Mouse (Mus musculus) cerebellum, postnatal 36 days (tissue): Measurements from ENCODE around the gene Lpar5.
A peak's percentile ranks its signal among the peaks of the same experiment; 100 is the strongest.
"Not testable (repeated sequence)": the region's sequence is repeated elsewhere in the genome, so short reads cannot be mapped to it uniquely, and the experiment has no call there.

Source experiments
- DNase-seq, 2 experiments: peaks; one replicate each; pipeline ENCODE4 v3.0.0; 2021 to 2022; ENCODE audit warnings: mixed read lengths in 2 of 2

Gene Lpar5

DNA sequence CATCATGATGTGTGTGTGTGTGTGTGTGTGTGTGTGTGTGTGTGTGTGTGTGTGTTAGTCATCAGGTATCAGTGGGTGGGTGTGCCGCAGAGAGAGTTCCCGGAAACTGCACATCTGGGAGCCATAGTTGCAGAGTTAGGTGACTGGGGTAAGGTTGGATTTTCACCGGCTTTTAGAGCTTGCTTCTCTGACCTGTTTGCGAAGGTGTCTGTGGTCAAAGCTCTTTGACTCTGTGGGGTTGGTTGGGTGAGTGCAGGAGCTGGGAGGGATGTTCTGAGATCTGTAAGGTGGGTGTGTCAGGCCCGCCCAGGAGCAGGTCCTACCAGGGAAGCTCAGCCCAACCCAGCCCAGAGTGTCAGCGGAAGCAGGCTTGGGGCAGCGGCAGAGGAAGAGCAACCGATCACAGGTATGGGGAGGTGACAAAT is at the start of gene Lpar5:
Gene Lpar5, plus strand, starts transcription at position 350 of the 425 bp plus-strand sequence.
- DNase-seq: no peak

DNA sequence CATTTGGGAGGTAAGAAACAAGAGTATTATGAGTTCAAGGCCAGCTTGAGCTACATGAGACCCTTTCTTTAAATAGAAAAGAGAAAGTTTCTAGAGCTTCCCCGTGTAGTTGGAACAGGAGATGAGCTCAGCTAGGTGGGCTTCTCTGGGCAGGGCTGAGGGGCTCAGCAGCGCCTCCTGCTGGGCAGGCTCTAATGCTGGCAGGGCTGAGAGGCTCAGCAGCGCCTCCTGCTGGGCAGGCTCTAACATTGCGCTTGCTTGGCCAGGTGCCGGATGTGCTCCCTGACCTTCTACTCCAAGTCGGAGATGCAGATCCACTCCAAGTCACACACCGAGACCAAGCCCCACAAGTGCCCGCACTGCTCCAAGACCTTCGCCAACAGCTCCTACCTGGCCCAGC is 37.2 kb upstream of the Lpar5 start:
- DNase-seq: peak; percentile 43 to 58

DNA sequence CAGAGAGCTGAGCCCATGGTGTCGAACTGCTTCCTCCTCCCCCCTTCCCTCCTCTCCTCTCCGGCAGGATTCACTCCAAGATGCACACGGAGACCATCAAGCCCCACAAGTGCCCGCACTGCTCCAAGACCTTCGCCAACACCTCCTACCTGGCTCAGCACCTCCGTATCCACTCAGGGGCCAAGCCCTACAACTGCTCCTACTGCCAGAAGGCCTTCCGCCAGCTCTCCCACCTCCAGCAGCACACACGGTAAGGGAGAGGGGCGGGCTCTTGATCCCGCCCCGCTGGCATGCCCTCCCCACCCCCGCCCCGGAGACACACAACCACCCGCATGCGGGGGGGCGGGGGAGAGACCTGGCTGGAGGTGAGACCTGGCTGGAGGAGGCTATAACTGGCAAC is 36.1 kb upstream of the Lpar5 start:
- DNase-seq: no peak

DNA sequence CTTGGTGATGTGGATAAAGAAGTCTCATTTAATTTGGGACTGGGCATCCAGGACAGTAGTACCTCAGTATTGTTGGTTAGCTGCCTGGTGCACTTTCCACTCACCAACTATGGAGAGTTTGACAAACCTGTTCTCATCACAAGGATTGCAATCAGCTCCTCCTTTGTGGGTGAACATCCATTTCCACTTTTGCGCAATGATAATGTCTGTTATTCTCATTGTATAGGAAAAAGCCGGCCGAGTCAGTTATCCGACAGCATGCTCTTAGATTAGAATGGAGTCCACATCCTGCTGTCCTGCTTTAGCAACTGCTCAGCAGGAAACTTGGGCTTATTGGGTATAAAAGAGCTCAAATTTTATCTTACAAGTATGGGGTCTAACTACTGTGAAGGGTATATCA is 29.1 kb upstream of the Lpar5 start:
- DNase-seq: peak in 1 of 2 experiments; percentile 18

DNA sequence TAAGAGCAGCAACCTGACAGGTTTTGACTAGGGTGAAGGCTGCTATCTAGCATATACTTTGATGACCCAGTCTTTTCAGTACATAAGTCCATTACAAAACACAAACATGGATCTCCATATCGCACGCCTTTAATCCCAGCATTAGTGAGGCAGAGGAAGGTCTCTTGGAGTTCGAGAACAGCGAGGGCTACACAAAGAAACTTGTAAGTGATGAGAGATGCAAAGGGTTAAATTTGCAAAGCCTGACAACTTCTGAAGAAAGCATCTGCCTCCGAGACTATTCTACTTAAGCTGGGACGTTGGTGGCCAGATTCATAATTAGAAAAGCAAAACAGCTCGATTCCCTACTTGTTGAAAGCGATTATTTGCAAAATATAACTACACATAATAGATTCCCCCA is 28.6 kb upstream of the Lpar5 start:
- DNase-seq: no peak

DNA sequence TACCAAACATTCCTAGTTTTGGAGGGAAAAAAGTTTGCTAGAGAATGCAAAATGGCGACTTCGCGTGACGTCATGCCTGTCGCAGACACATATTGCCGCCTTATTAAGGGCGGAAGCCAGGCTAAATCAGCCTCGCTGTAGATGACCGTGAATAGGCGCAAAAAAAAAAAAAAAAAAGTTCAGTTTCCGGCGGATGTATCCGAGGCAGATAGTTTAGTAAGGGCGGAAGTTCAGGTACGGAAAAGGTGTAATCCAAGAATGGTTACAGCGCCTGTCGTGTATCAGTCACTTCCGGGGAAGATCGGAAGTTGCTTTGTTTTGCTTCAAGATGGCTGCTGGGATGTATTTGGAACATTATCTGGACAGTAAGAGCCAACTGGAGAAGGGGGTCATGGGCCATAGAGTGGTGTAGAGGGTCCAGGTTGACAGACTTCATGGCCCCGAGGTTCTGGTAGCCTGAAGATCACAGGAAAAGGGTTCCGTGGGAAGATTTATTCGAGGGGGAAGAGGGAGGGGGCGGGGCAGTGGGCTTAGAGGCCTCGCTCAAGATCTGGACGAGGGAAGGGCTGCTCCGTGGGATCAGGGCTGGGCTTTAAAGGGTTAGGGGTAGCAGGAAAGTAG is 28.1 kb upstream of the Lpar5 start, which contains the start of gene Ing4:
Gene Ing4, plus strand, starts transcription at position 228 of the 621 bp plus-strand sequence.
- peak; percentile 89 to 92 for DNase-seq

DNA sequence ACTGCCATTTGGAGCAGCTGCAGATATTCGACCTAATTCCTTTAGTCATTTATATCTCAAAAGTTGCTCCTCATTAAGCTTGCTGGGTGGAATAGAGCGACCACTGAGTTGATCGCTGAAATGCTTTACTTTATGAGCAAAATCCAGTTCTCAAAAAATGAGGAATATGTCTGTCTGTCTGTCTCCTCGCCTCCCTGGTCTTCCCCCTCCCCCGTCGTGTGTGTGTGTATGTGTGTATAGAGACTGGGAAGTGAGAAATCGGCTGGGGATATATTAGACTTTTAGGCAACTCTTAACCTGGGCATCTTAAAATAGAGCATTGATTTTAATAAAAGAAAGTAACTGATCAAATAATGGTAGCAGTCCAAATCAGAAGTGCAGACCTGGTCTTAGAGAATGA is 27.5 kb upstream of the Lpar5 start:
- DNase-seq: no peak

DNA sequence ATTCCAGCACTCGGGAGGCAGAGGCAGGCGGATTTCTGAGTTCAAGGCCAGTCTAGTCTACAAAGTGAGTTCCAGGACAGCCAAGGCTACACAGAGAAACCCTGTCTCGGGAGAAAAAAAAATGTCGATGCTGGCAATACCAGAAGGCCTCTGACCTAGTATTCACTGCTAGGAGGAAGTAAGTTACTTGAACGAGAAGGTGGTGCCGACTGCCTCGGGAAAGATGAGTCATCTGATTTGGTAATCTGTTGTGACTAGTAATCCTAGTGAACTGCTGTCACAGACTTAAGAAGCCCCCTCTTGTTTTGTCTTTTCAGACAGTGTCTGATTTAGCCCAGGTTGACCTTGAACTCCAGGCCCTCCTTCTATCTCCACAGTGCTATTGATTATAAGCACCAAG is 26.7 kb upstream of the Lpar5 start:
- no peak for DNase-seq

DNA sequence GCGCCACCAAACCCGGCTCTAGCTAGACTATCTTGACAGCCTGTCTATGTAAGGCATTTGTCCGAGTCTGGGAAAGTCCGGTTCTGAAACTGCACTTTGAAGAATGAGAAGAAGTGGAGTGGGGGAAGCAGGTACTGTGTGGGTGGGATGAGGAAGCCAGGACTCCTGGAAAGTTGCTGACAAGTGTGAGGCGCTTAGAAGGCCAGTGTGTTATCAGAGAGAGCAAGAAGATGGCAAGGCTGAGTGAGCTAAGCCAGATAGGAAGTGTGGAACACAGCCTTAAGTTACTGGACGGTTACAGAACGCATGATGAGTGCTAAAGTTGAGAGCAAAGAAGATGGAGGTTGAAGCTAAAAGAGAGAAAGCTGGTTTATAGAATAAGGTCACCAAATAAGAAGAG is 25.6 kb upstream of the Lpar5 start:
- no peak for DNase-seq

DNA sequence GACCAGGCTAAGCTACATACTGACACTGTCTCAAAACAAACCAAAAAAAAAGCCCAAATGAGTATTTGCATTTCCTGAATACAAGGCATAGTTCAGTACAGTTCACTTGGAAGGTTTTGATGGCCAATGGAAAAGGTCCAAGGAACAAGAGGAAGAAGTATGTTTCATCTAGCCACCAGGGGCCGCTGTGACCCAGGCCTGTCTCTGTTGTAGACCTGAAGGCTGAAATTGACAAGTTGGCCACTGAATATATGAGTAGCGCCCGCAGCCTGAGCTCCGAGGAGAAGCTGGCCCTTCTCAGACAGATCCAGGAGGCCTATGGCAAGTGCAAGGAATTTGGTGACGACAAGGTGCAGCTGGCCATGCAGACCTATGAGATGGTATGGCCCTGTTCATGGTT is 21.0 kb upstream of the Lpar5 start:
- peak; percentile 91 for DNase-seq

DNA sequence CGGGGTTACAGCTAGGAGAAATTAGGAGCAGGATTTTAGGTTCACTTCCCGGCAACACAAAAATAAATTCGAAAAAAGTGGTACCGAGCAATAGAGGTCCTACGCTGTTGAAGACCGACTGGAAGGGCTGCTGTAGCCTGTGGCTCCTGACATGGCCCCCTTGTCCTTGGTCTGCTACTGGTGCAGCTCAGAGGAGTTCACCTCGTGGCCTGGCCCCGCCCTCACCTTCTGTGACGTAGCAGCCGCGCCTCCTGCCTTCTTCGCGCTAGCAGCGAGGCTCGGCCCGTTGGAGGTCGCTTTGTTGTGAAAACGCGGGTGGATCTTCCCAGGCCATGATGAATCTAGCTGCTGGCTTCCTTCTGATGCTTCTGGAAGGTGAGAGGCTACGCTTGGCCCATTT is 18.0 kb upstream of the Lpar5 start, which contains the start of gene Acrbp:
Gene Acrbp, plus strand, starts transcription at position 12 of the 400 bp plus-strand sequence.
- no peak for DNase-seq

DNA sequence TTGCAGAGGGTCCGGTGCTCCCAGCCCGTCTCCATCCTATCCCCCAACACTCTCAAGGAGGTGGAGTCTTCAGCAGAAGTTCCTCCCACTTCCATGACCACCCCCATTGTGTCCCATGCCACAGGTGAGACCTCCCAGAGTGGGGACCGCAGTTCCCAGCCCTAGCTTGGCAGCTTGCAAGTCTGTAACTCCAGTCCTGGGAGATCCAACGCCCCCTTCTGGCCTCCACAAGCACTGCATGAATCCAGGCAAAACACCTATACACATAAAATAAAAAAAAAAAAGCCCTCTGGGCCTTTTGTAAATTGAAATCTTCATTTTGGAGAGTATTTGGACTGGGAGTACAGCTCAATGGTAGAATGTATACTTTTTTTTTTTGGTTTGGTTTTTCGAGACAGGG is 16.5 kb upstream of the Lpar5 start:
- DNase-seq: no peak

DNA sequence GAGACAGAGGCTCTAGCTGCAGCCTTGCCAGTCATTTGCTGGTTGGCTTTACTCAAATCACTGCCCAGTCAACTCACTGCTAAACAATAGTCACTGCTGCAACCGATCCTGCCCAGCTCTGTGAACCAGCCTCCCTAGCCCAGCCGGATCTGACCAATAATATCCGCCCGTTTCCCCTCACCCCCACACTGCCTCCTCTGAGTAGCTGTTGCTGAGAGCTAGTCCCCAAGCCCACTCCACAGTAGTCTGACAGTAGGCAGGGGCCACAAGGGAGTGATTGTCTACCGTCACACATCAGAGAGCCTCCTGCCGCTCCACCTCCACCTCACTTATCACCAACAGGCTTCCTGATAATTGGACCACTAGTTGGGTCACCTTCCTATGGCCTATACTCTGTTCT is 6.2 kb upstream of the Lpar5 start:
- DNase-seq: no peak

DNA sequence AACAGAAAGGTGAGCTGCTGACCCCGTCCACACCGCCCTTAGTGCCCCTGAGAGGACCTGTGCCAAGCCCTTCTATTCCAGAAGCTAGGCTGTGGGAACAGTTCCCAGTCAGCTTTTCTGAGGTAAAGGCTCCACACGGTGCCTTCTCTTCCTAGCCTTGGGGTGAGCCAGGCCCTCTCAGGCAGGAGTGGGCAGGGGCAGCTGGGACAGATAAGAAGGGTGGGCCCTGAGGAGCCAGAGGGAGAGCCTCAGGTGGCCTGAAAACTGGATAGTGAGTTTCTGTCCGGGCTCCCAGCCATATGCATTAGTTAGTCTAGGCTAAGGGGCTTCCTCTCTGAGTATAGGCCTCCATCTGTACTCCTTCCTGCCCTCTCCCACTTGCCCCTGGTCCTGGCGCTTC is 5.2 kb upstream of the Lpar5 start:
- no peak for DNase-seq

DNA sequence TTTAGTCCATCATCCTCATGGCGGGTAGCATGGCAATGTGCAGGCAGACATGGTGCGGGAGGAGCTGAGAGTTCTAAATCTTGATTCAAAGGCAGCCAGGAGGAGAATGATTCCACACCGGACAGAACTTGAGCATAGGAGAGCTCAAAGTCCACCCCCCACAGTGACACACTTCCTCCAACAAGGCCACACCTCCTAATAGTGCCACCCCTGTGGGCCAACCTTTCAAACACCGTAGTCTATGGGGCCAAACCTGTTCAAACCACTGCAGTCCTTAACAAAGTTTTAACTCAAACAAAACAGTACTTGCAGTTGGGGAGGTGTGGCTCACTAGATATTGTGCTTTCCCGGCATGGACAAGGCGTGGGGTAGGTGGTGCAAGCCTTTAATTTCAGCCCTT is 3.8 kb upstream of the Lpar5 start:
- no peak for DNase-seq

DNA sequence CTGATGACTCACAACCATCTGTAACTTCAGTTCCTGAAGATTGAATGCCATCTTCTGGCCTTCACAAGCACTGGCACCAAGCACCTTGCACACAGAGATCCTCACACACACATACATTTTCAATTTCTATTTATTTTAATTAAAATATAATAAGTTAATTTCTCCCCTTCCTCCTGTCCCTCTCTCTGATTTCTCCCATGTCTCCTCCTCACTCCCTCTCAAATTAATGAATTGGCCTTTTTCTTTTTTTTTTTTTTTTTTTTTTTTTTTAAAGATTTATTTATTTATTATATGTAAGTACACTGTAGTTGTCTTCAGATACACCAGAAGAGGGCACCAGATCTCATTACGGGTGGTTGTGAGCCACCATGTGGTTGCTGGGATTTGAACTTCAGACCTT is 2.5 kb upstream of the Lpar5 start:
- DNase-seq: not testable (repeated sequence)

DNA sequence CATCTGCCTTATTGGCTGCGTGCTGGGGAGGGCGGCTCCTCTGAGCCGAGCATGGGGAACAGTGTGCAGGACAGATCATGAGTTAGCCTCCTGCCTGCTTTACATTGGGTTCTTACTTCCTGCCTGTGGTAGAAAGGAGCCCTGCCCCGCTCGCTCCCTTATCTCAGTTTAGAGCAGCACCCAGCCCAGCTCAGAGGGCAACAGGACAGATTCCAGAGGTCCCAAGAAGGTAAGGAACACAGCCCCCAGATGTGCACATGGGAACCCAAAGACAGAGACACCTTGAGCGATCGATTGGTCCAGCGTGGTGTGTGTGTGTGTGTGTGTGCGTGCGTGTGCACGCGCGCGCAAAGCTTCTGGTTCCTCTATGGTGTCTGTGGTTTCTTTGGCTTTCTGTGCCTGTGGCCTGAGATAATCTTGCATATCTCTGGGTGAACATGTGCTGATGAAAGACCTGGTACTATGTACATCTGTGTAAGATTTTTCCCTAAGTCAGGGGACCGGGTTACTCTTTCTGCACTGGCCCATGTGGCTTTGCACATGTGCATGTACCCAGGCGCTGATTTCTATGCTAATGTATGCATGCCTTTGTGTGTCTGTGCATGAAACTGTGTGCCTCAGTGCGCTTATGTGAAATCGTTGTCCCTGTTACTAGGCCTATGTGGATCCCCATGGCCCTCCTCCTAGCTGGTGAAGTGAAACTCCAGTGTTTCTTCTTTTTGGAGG is 3.6 kb downstream of the Lpar5 start:
- DNase-seq: no peak

DNA sequence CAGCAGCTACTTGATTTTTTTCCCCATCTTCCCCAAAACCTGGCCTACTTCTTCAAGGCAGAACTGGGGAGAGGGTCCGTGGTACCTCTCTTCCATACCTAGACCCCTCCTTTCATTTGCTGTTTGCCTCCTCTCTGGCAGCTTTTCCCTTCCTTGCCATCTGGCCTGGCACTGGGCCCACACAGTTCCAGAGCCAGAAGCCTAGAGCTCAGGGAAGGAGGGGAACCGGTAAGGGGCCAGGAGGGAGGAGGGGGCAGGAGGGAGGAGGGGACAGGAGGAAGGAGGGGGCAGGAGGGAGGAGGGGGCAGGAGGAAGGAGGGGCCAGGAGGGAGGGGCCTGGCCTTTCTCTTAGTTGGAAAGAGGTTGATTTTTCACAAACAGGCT is 4.2 kb downstream of the Lpar5 start:
- DNase-seq: peak; percentile 90 to 92

DNA sequence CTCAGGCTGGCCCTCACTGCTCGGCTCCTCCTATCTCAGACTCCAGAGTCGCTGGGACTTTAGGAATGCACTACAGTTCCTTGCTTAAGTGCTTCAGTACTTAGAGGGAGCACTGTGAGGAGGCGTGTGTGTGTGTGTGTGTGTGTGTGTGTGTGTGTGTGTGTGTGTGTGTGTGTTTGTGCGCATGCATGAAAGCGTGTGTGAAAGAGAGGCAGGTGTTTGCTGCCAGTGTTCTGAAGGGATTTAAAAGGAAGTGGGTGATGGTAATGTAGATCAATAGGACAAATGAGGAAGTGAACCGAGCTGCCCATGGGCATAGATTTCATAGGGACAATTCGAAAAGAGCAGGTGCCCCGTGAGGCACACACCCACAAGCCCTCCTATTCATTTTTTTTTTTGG is 6.1 kb downstream of the Lpar5 start:
- DNase-seq: no peak

DNA sequence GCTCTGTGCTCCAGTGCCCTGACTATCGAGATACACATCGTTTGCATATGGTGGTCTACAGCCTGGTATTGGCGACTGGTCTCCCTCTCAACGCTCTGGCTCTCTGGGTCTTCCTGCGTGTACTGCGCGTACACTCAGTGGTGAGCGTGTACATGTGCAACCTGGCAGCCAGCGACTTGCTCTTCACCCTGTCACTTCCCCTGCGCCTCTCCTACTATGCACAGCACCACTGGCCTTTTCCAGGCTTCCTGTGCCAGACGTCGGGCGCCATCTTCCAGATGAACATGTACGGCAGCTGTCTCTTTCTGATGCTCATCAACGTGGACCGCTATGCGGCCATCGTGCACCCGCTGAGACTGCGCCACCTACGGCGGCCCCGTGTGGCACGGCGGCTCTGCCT is 13.7 kb downstream of the Lpar5 start:
- no peak for DNase-seq

DNA sequence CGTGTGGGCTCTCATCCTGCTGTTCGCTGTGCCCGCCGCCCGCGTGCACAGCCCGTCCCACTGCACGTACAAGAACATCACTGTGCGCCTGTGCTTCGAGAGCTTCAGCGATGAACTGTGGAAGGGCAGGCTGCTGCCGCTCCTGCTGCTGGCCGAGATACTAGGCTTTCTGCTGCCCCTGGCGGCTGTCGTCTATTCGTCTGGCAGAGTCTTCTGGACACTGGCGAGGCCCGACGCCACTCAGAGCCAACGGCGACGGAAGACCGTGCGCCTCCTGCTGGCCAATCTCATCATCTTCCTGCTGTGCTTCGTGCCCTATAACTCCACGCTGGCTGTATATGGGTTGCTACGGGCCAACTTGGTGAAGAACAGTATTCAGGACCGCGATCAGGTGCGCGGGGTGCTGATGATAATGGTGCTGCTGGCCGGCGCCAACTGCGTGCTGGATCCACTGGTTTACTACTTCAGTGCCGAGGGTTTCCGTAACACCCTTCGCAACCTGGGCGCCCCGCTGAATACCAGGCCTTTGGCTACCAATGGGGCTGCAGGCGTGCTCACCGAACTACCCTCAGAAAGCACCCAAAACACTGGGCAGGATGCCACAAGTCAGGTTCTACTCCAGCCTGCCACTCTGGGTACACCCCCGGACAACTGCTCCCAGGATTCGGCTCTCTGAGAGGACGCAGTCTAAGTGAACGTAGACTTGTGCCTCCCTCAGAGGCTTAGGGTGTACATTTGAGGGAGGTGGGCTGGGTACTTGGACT is 14.3 kb downstream of the Lpar5 start:
- peak; percentile 77 to 88 for DNase-seq

DNA sequence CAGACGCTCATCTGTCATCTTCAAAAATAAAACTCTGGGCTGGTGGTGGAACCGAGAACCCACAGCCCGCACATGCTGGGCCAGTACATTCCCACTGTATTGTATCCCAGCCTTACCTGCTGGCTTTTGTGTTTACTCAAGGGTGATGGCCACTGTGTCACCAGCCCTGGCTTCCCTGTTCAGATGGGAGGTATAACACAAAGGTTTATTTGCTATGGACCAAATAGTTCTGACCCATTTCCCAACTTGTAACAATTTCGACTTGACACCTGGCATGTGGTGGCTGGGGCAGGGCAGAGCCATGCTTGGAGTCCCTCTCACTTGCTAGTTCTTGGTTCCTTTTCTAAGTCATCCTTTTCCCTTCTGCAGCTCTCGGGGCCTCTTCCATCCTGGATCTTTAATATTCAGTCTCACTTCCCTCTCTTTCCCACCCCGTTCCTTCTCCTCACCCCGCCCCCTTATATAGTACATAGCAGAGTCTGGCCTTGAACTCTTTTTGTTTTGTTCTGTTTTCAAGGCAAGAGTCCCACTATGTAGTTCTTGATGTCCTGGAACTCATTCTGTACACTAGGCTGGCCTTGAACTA is 15.2 kb downstream of the Lpar5 start:
- DNase-seq: no peak

DNA sequence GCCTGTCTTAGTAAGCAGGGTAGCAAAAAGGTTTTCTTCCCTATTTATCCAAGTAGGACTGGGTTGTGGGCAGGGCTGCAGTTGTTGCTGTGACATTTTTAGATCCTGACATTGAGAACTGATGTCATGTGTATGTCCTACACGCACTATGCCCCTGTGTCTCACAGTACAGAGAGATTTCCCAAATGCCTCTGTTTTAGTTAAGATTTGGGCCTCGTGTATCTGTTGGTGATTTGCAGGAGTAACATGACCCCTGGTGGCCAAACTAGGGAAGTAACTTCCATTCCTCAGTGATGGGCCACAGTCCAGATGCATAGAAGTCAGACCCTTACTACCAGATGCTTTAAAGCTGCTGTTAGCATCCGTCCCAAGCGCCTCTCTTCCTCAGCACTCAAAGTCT is 16.7 kb downstream of the Lpar5 start:
- DNase-seq: peak; percentile 55 to 76

DNA sequence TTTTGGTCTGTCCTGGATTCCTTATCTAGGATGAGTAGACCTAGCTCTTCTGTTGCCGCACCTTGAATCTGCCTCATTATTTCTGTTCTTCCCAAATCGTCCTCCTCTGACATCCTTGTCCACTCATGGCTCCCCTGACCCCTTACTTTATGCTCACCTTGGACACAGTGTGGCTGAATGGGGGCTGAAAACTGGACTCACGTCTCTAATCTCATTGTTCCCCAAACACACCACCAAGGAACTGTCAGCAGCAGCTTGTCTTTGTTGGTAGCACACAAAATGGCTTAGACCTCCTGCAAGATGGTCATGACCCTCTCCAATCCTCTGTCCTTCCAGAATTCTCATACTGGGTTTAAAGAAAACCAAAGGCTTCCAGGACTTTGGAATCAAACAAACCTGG is 20.2 kb downstream of the Lpar5 start:
- DNase-seq: no peak
